Mouse (Mus musculus) thymus, adult 2 months (tissue): ENCODE results near the gene Lmtk3. TPM values are rescaled to one million over a fixed set of nuclear protein-coding genes. Genes with fewer than 3 reads are reported as not detected.

Source experiments
- DNase-seq: peaks from one replicate; pipeline ENCODE4 v3.0.0; 2021
- H3K27ac ChIP-seq: fragments of 200-500 bp; 2 replicates; pipeline ENCODE4 v1.5.1; 2012; ENCODE audit warnings: low read length, control low read depth; ENCODE audit not compliant: control insufficient read depth, insufficient read depth
- H3K27me3 ChIP-seq: fragments of 200-500 bp; 2 replicates; pipeline ENCODE4 v1.6.1; 2012; ENCODE audit warnings: mild to moderate bottlenecking, low read length, moderate library complexity, mixed read lengths; ENCODE audit not compliant: control insufficient read depth, insufficient read depth
- H3K36me3 ChIP-seq: fragments of 200-500 bp; 2 replicates; pipeline ENCODE4 v1.6.1; 2012; ENCODE audit warnings: mild to moderate bottlenecking, low read length, moderate library complexity; ENCODE audit not compliant: control insufficient read depth, insufficient read depth
- H3K4me1 ChIP-seq: fragments of 200-500 bp; replicated peaks from 2 replicates; pipeline ENCODE4 v1.6.1; 2012; ENCODE audit warnings: low read length; ENCODE audit not compliant: control insufficient read depth, insufficient read depth
- H3K4me3 ChIP-seq: fragments of 200-500 bp; 2 replicates; pipeline ENCODE4 v1.5.1; 2012; ENCODE audit warnings: mild to moderate bottlenecking, low read length, control low read depth, moderate library complexity; ENCODE audit not compliant: control insufficient read depth, insufficient read depth
- CTCF ChIP-seq: fragments of 200-500 bp; IDR thresholded peaks from 2 replicates; pipeline ENCODE4 v1.5.1; 2012; ENCODE audit warnings: mild to moderate bottlenecking, control low read depth, low read length, moderate library complexity, borderline replicate concordance; ENCODE audit not compliant: control insufficient read depth, poor library complexity, insufficient read depth; ENCODE audit errors: extremely low read depth
- POLR2A ChIP-seq: fragments of 200-500 bp; IDR thresholded peaks from 2 replicates; pipeline ENCODE4 v1.6.1; 2012; ENCODE audit warnings: mild to moderate bottlenecking, low read length, control low read depth, moderate library complexity; ENCODE audit not compliant: control insufficient read depth, poor library complexity, insufficient read depth; ENCODE audit errors: extremely low read depth
- WGBS: fragments of 180-500 bp; shearing (Covaris S2); methylation state at CpG from one replicate; pipeline ENCODE4 v1.1.7; 2018; 5-methylcytosine and 5-hydroxymethylcytosine counted together
- polyA plus RNA-seq: library from polyadenylated mRNA; depleted of rRNA; stranded (reverse); fragments of >200 nt; gene quantifications from 2 replicates; pipeline ENCODE4 v1.2.3, GENCODE M21; 2012

Lmtk3 gene
- polyA plus RNA-seq, 1 experiment, result 1.2 TPM

- Histone ChIP-seq H3K36me3 (no peaks in the 10 kb centered on the region), H3K4me1 (peaks cover 16% of the 10 kb centered on the region), H3K27ac (no peak overlapping the region), H3K27me3 (no peaks in the 10 kb centered on the region), H3K4me3 (no peak overlapping the region)
- TF ChIP-seq CTCF (no peak), POLR2A (no peak)
- no peak for DNase-seq
- WGBS, result 76% methylated on average over 2 of the region's 2 CpGs
Measured at GRCm38 (mm10) chr7:45744387-45744786, 39.2 kb upstream of the Lmtk3 start.

- Histone ChIP-seq H3K4me1 (peaks cover 8% of the 10 kb centered on the region), H3K27me3 (no peaks in the 10 kb centered on the region), H3K4me3 (no peak overlapping the region), H3K27ac (no peak overlapping the region), H3K36me3 (no peaks in the 10 kb centered on the region)
- no peak for DNase-seq
- WGBS, result 87% methylated on average over 6 of the region's 6 CpGs
- TF ChIP-seq CTCF (peak; percentile 21; the same call in 1 of the 2 replicates), POLR2A (no peak)
Measured at GRCm38 (mm10) chr7:45746518-45746917, 37.0 kb upstream of the Lmtk3 start.

GRCm38 (mm10) chr7:45747450-45747849 lies 36.1 kb upstream of the Lmtk3 start:
- Histone ChIP-seq H3K27me3 (no peaks in the 10 kb centered on the region), H3K27ac (no peak overlapping the region), H3K4me3 (no peak overlapping the region), H3K36me3 (no peaks in the 10 kb centered on the region), H3K4me1 (peaks cover under 1% of the 10 kb centered on the region)
- TF ChIP-seq CTCF (no peak), POLR2A (no peak)
- 94% methylated on average over 5 of the region's 5 CpGs for WGBS
- DNase-seq, result no peak

GRCm38 (mm10) chr7:45748110-45748509 lies 35.4 kb upstream of the Lmtk3 start:
- no peak overlapping the region for H3K27ac ChIP-seq
- H3K4me1 ChIP-seq, result no peaks in the 10 kb centered on the region
- no peak overlapping the region for H3K4me3 ChIP-seq
- WGBS, result 89% methylated on average over 7 of the region's 7 CpGs
- TF ChIP-seq POLR2A, result no peak
- TF ChIP-seq CTCF, result no peak
- no peaks in the 10 kb centered on the region for H3K36me3 ChIP-seq
- H3K27me3 ChIP-seq, result no peaks in the 10 kb centered on the region
- no peak for DNase-seq

- Histone ChIP-seq H3K36me3 (no peaks in the 10 kb centered on the region), H3K27me3 (no peaks in the 10 kb centered on the region), H3K4me1 (no peaks in the 10 kb centered on the region), H3K27ac (no peak overlapping the region), H3K4me3 (no peak overlapping the region)
- WGBS, result 69% methylated on average over 10 of the region's 10 CpGs
- TF ChIP-seq POLR2A, result no peak
- no peak for TF ChIP-seq CTCF
- no peak for DNase-seq
Measured at GRCm38 (mm10) chr7:45749401-45749800, 34.1 kb upstream of the Lmtk3 start.

- WGBS, result 96% methylated on average over 9 of the region's 9 CpGs
- H3K27me3 ChIP-seq, result no peaks in the 10 kb centered on the region
- H3K36me3 ChIP-seq, result no peaks in the 10 kb centered on the region
- no peak for TF ChIP-seq CTCF
- no peak for TF ChIP-seq POLR2A
- no peak overlapping the region for H3K4me3 ChIP-seq
- no peak overlapping the region for H3K27ac ChIP-seq
- no peaks in the 10 kb centered on the region for H3K4me1 ChIP-seq
- no peak for DNase-seq
Measured at GRCm38 (mm10) chr7:45750162-45750561, 33.4 kb upstream of the Lmtk3 start.

GRCm38 (mm10) chr7:45755703-45756102 lies 27.8 kb upstream of the Lmtk3 start:
- no peak overlapping the region for H3K4me3 ChIP-seq
- TF ChIP-seq CTCF, result no peak
- no peak for TF ChIP-seq POLR2A
- H3K27me3 ChIP-seq, result no peaks in the 10 kb centered on the region
- H3K36me3 ChIP-seq, result no peaks in the 10 kb centered on the region
- H3K4me1 ChIP-seq, result peaks cover 15% of the 10 kb centered on the region
- DNase-seq, result no peak
- WGBS, result 91% methylated on average over 6 of the region's 6 CpGs
- H3K27ac ChIP-seq, result no peak overlapping the region
